Mouse (Mus musculus): ENCODE measurements around the gene Ssrp1. TPM values are rescaled to one million over a fixed set of nuclear protein-coding genes. Genes with fewer than 3 reads are reported as not detected.

Ssrp1 gene
- 346 and 352 TPM in 2 replicates for polyA plus RNA-seq (2014; fragmentation: Nextera tagmentation; extraction: Ambion mirVana)

- under 1% methylated on average over 66 of the region's 66 CpGs for WGBS
These were observed at the start of gene Ssrp1, which contains the start of gene P2rx3 for GRCm38 (mm10) chr2:85037047-85038026. Gene Ssrp1 (plus strand): TSS chr2:85037234. Gene P2rx3 (minus strand): TSS chr2:85037462.

GRCm38 (mm10) chr2:84987930-84988329 is 49.1 kb upstream of the Ssrp1 start, which contains the start of gene Prg3:
Gene Prg3 (plus strand): TSS chr2:84988215.
- no peak within 1 kb of the TSS for H3K4me3 ChIP-seq (ENCODE audit: low read depth, low read length)
- no peaks in the 10 kb centered on the region for H3K9me3 ChIP-seq (ENCODE audit: low read depth, low read length)
- no peak within 1 kb of the TSS for H3K9ac ChIP-seq
- H3K4me1 ChIP-seq (ENCODE audit: insufficient read depth) = no peaks in the 10 kb centered on the region
- no peak for ATAC-seq (ENCODE audit: insufficient read depth)
- H3K4me2 ChIP-seq = no peak within 1 kb of the TSS
- no peak within 1 kb of the TSS for H3K27ac ChIP-seq (ENCODE audit: low read depth)
- H3K36me3 ChIP-seq (ENCODE audit: insufficient read depth) = no peaks in the 10 kb centered on the region
- DNase-seq = no peak
- no peak for TF ChIP-seq CTCF (IDR thresholded peaks at IDR 0.05; ENCODE audit: low read depth)
- 79% methylated on average over 1 of the region's 1 CpGs for WGBS
- no peaks in the 10 kb centered on the region for H3K27me3 ChIP-seq (ENCODE audit: insufficient read depth, low read length)

More at GRCm38 (mm10) chr2:85037047-85038026, at the start of gene Ssrp1, which contains the start of gene P2rx3:
- no peaks in the 10 kb centered on the region for H3K27me3 ChIP-seq (ENCODE audit: insufficient read depth, low read length)
- peak within 1 kb of the TSS; percentile 76 for H3K4me2 ChIP-seq
- peak; percentile 97 for ATAC-seq (ENCODE audit: insufficient read depth)
- peak within 1 kb of the TSS; percentile 86 for H3K27ac ChIP-seq (ENCODE audit: low read depth)
- peaks cover 38% of the 10 kb centered on the region for H3K36me3 ChIP-seq (ENCODE audit: insufficient read depth)
- no peak for TF ChIP-seq CTCF (IDR thresholded peaks at IDR 0.05; ENCODE audit: low read depth)
- peak within 1 kb of the TSS; percentile 88 for H3K9ac ChIP-seq
- no peaks in the 10 kb centered on the region for H3K9me3 ChIP-seq (ENCODE audit: low read depth, low read length)
- peaks cover 14% of the 10 kb centered on the region; the same call in 1 of the 2 replicates for H3K4me1 ChIP-seq (ENCODE audit: insufficient read depth)
- H3K4me3 ChIP-seq (ENCODE audit: low read depth, low read length) = peak within 1 kb of the TSS; percentile 74
- peak; percentile 98 for DNase-seq

GRCm38 (mm10) chr2:84996376-84996775 is 40.7 kb upstream of the Ssrp1 start:
- DNase-seq = no peak
- WGBS = 86% methylated on average over 2 of the region's 2 CpGs
- no peaks in the 10 kb centered on the region for H3K36me3 ChIP-seq (ENCODE audit: insufficient read depth)
- no peak overlapping the region for H3K27ac ChIP-seq (ENCODE audit: low read depth)
- no peaks in the 10 kb centered on the region for H3K4me1 ChIP-seq (ENCODE audit: insufficient read depth)
- no peak for TF ChIP-seq CTCF (IDR thresholded peaks at IDR 0.05; ENCODE audit: low read depth)
- no peak overlapping the region for H3K4me2 ChIP-seq
- no peak overlapping the region for H3K4me3 ChIP-seq (ENCODE audit: low read depth, low read length)
- no peak overlapping the region for H3K9ac ChIP-seq
- no peaks in the 10 kb centered on the region for H3K27me3 ChIP-seq (ENCODE audit: insufficient read depth, low read length)
- H3K9me3 ChIP-seq (ENCODE audit: low read depth, low read length) = no peaks in the 10 kb centered on the region
- no peak for ATAC-seq (ENCODE audit: insufficient read depth)

GRCm38 (mm10) chr2:84999486-85000181 is 37.4 kb upstream of the Ssrp1 start:
- H3K27me3 ChIP-seq (ENCODE audit: insufficient read depth, low read length) = no peaks in the 10 kb centered on the region
- peak overlapping the region; percentile 20; the same call in 1 of the 2 replicates for H3K27ac ChIP-seq (ENCODE audit: low read depth)
- no peaks in the 10 kb centered on the region for H3K9me3 ChIP-seq (ENCODE audit: low read depth, low read length)
- TF ChIP-seq CTCF (IDR thresholded peaks at IDR 0.05; ENCODE audit: low read depth) = no peak
- ATAC-seq (ENCODE audit: insufficient read depth) = peak; percentile 47; the same call in 1 of the 2 replicates
- no peaks in the 10 kb centered on the region for H3K36me3 ChIP-seq (ENCODE audit: insufficient read depth)
- no peak overlapping the region for H3K9ac ChIP-seq
- no peak overlapping the region for H3K4me3 ChIP-seq (ENCODE audit: low read depth, low read length)
- H3K4me2 ChIP-seq = no peak overlapping the region
- WGBS = 61% methylated on average over 3 of the region's 3 CpGs
- no peaks in the 10 kb centered on the region for H3K4me1 ChIP-seq (ENCODE audit: insufficient read depth)
- peak; percentile 45 for DNase-seq

DNA sequence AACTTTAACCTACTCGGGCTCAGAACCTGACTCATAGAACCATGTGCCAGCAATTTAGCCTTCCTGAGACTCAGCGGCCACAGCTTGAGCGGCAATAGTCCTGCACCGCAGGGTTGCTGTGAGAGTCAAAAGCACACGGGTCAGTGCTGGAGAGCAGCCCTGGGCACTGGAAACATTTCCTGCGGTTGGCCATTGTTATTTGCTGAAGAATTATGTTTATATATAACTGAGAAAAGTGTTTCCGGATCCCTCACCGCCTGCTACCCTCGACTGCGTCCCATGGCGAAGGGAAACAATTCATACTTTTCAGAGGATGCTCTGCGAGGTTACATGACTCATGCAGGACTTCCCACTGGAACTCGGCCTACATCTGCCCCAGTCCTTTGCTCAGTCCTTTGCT is 35.5 kb upstream of the Ssrp1 start:
- WGBS = 59% methylated on average over 13 of the region's 13 CpGs
- Histone ChIP-seq H3K27me3 (ENCODE audit: insufficient read depth, low read length) (no peaks in the 10 kb centered on the region), H3K9ac (no peak overlapping the region), H3K36me3 (ENCODE audit: insufficient read depth) (no peaks in the 10 kb centered on the region), H3K4me2 (no peak overlapping the region), H3K4me3 (ENCODE audit: low read depth, low read length) (no peak overlapping the region), H3K4me1 (ENCODE audit: insufficient read depth) (no peaks in the 10 kb centered on the region), H3K9me3 (ENCODE audit: low read depth, low read length) (no peaks in the 10 kb centered on the region), H3K27ac (ENCODE audit: low read depth) (no peak overlapping the region)
- ATAC-seq (ENCODE audit: insufficient read depth) (peak; percentile 39; the same call in 1 of the 2 replicates), DNase-seq (peak; percentile 56)
- TF ChIP-seq CTCF (IDR thresholded peaks at IDR 0.05; ENCODE audit: low read depth) = no peak

- no peaks in the 10 kb centered on the region for H3K36me3 ChIP-seq (ENCODE audit: insufficient read depth)
- no peaks in the 10 kb centered on the region for H3K9me3 ChIP-seq (ENCODE audit: low read depth, low read length)
- no peak overlapping the region for H3K4me3 ChIP-seq (ENCODE audit: low read depth, low read length)
- H3K4me2 ChIP-seq = no peak overlapping the region
- no peak overlapping the region for H3K9ac ChIP-seq
- H3K27ac ChIP-seq (ENCODE audit: low read depth) = no peak overlapping the region
- H3K4me1 ChIP-seq (ENCODE audit: insufficient read depth) = no peaks in the 10 kb centered on the region
- DNase-seq (no peak), ATAC-seq (ENCODE audit: insufficient read depth) (no peak)
- H3K27me3 ChIP-seq (ENCODE audit: insufficient read depth, low read length) = no peaks in the 10 kb centered on the region
- no peak for TF ChIP-seq CTCF (IDR thresholded peaks at IDR 0.05; ENCODE audit: low read depth)
- WGBS = 52% methylated on average over 8 of the region's 8 CpGs
These were observed 34.5 kb upstream of the Ssrp1 start for GRCm38 (mm10) chr2:85002575-85002974.

All from lung, embryonic 14.5 days (tissue).